Mouse (Mus musculus): Measurements from ENCODE around the gene Psmb11. TPM values are rescaled to one million over a fixed set of nuclear protein-coding genes. Genes with fewer than 3 reads are reported as not detected.

The Psmb11 gene
- polyA plus RNA-seq, 1 experiment: not detected

GRCm38 (mm10) chr14:54644294-54644693 is 23.1 kb downstream of the Psmb11 start:
- H3K9me3 ChIP-seq (ENCODE audit: control insufficient read depth, low read length): no peaks in the 10 kb centered on the region; the same call in 1 of the 2 replicates
- no peak overlapping the region for H3K4me3 ChIP-seq (replicated peaks)
- H3K36me3 ChIP-seq (ENCODE audit: control insufficient read depth): peaks cover 75% of the 10 kb centered on the region
- no peak for TF ChIP-seq GATA1 (IDR thresholded peaks at IDR 0.05; ENCODE audit: low read length)
- no peak for TF ChIP-seq TAL1 (IDR thresholded peaks at IDR 0.05; ENCODE audit: low read length)
- H3K4me1 ChIP-seq (ENCODE audit: control insufficient read depth): peaks cover 20% of the 10 kb centered on the region
- peaks cover 23% of the 10 kb centered on the region for H3K27me3 ChIP-seq (ENCODE audit: control insufficient read depth)

- H3K27me3 ChIP-seq (ENCODE audit: control insufficient read depth): peaks cover 1% of the 10 kb centered on the region
Measured at GRCm38 (mm10) chr14:54646455-54646854, 25.2 kb downstream of the Psmb11 start.

GRCm38 (mm10) chr14:54646898-54647636 is 25.8 kb downstream of the Psmb11 start:
- no peak overlapping the region for H3K4me3 ChIP-seq (replicated peaks)
- no peaks in the 10 kb centered on the region; the same call in 1 of the 2 replicates for H3K9me3 ChIP-seq (ENCODE audit: control insufficient read depth, low read length)
- no peaks in the 10 kb centered on the region for H3K27me3 ChIP-seq (ENCODE audit: control insufficient read depth)
- TF ChIP-seq GATA1 (IDR thresholded peaks at IDR 0.05; ENCODE audit: low read length): no peak
- TF ChIP-seq TAL1 (IDR thresholded peaks at IDR 0.05; ENCODE audit: low read length): no peak
- H3K36me3 ChIP-seq (ENCODE audit: control insufficient read depth): peaks cover 98% of the 10 kb centered on the region
- H3K4me1 ChIP-seq (ENCODE audit: control insufficient read depth): peaks cover 18% of the 10 kb centered on the region

More at GRCm38 (mm10) chr14:54646455-54646854, 25.2 kb downstream of the Psmb11 start:
- Histone ChIP-seq H3K9me3 (ENCODE audit: control insufficient read depth, low read length) (no peaks in the 10 kb centered on the region; the same call in 1 of the 2 replicates), H3K4me1 (ENCODE audit: control insufficient read depth) (peaks cover 16% of the 10 kb centered on the region), H3K36me3 (ENCODE audit: control insufficient read depth) (peaks cover 97% of the 10 kb centered on the region), H3K4me3 (replicated peaks) (no peak overlapping the region)
- no peak for TF ChIP-seq TAL1 (IDR thresholded peaks at IDR 0.05; ENCODE audit: low read length)

- TF ChIP-seq TAL1 (IDR thresholded peaks at IDR 0.05; ENCODE audit: low read length) (no peak), GATA1 (IDR thresholded peaks at IDR 0.05; ENCODE audit: low read length) (no peak)
- H3K4me3 ChIP-seq (replicated peaks): no peak overlapping the region
- no peaks in the 10 kb centered on the region for H3K27me3 ChIP-seq (ENCODE audit: control insufficient read depth)
- peaks cover 96% of the 10 kb centered on the region for H3K36me3 ChIP-seq (ENCODE audit: control insufficient read depth)
- H3K9me3 ChIP-seq (ENCODE audit: control insufficient read depth, low read length): no peaks in the 10 kb centered on the region; the same call in 1 of the 2 replicates
- peaks cover 26% of the 10 kb centered on the region for H3K4me1 ChIP-seq (ENCODE audit: control insufficient read depth)
Measured at GRCm38 (mm10) chr14:54647900-54648299, 26.7 kb downstream of the Psmb11 start.

GRCm38 (mm10) chr14:54650621-54651454 is 29.6 kb downstream of the Psmb11 start:
- Histone ChIP-seq H3K4me3 (replicated peaks) (no peak overlapping the region), H3K4me1 (ENCODE audit: control insufficient read depth) (peaks cover 41% of the 10 kb centered on the region), H3K9me3 (ENCODE audit: control insufficient read depth, low read length) (no peaks in the 10 kb centered on the region), H3K27me3 (ENCODE audit: control insufficient read depth) (no peaks in the 10 kb centered on the region), H3K36me3 (ENCODE audit: control insufficient read depth) (peaks cover 86% of the 10 kb centered on the region)
- no peak for TF ChIP-seq GATA1 (IDR thresholded peaks at IDR 0.05; ENCODE audit: low read length)
- no peak for TF ChIP-seq TAL1 (IDR thresholded peaks at IDR 0.05; ENCODE audit: low read length)

- Histone ChIP-seq H3K4me1 (ENCODE audit: control insufficient read depth) (peaks cover 41% of the 10 kb centered on the region), H3K9me3 (ENCODE audit: control insufficient read depth, low read length) (no peaks in the 10 kb centered on the region), H3K27me3 (ENCODE audit: control insufficient read depth) (no peaks in the 10 kb centered on the region), H3K4me3 (replicated peaks) (no peak overlapping the region), H3K36me3 (ENCODE audit: control insufficient read depth) (peaks cover 86% of the 10 kb centered on the region)
- TF ChIP-seq GATA1 (IDR thresholded peaks at IDR 0.05; ENCODE audit: low read length): no peak
- no peak for TF ChIP-seq TAL1 (IDR thresholded peaks at IDR 0.05; ENCODE audit: low read length)
Measured at GRCm38 (mm10) chr14:54651556-54651955, 30.3 kb downstream of the Psmb11 start.

GRCm38 (mm10) chr14:54652787-54653186 is 31.6 kb downstream of the Psmb11 start:
- Histone ChIP-seq H3K4me1 (ENCODE audit: control insufficient read depth) (peaks cover 41% of the 10 kb centered on the region), H3K4me3 (replicated peaks) (peak overlapping the region; percentile 82), H3K36me3 (ENCODE audit: control insufficient read depth) (peaks cover 86% of the 10 kb centered on the region), H3K27me3 (ENCODE audit: control insufficient read depth) (no peaks in the 10 kb centered on the region), H3K9me3 (ENCODE audit: control insufficient read depth, low read length) (no peaks in the 10 kb centered on the region)
- TF ChIP-seq GATA1 (IDR thresholded peaks at IDR 0.05; ENCODE audit: low read length) (no peak), TAL1 (IDR thresholded peaks at IDR 0.05; ENCODE audit: low read length) (no peak)

GRCm38 (mm10) chr14:54653496-54653895 is 32.3 kb downstream of the Psmb11 start:
- TF ChIP-seq TAL1 (IDR thresholded peaks at IDR 0.05; ENCODE audit: low read length) (no peak), GATA1 (IDR thresholded peaks at IDR 0.05; ENCODE audit: low read length) (no peak)
- peaks cover 86% of the 10 kb centered on the region for H3K36me3 ChIP-seq (ENCODE audit: control insufficient read depth)
- no peaks in the 10 kb centered on the region for H3K27me3 ChIP-seq (ENCODE audit: control insufficient read depth)
- peak overlapping the region; percentile 82 for H3K4me3 ChIP-seq (replicated peaks)
- peaks cover 39% of the 10 kb centered on the region for H3K4me1 ChIP-seq (ENCODE audit: control insufficient read depth)
- no peaks in the 10 kb centered on the region for H3K9me3 ChIP-seq (ENCODE audit: control insufficient read depth, low read length)

GRCm38 (mm10) chr14:54660009-54660408 is 38.8 kb downstream of the Psmb11 start:
- Histone ChIP-seq H3K9me3 (ENCODE audit: control insufficient read depth, low read length) (no peaks in the 10 kb centered on the region), H3K36me3 (ENCODE audit: control insufficient read depth) (peaks cover 97% of the 10 kb centered on the region), H3K4me3 (replicated peaks) (no peak overlapping the region), H3K4me1 (ENCODE audit: control insufficient read depth) (no peaks in the 10 kb centered on the region), H3K27me3 (ENCODE audit: control insufficient read depth) (no peaks in the 10 kb centered on the region)
- TF ChIP-seq TAL1 (IDR thresholded peaks at IDR 0.05; ENCODE audit: low read length): no peak
- TF ChIP-seq GATA1 (IDR thresholded peaks at IDR 0.05; ENCODE audit: low read length): no peak
